Mouse (Mus musculus) liver, embryonic 15.5 days (tissue): Measurements from ENCODE around the gene Rbm15. TPM values are rescaled to one million over a fixed set of nuclear protein-coding genes. Genes with fewer than 3 reads are reported as not detected.

Source experiments
- ATAC-seq: fragments of 200-750 bp; cut with Nextera tagmentation; 2 replicates; pipeline ENCODE4 v1.8.0; 2017; ENCODE audit warnings: moderate number of reproducible peaks, mild to moderate bottlenecking, moderate library complexity; ENCODE audit not compliant: insufficient read depth
- H3K27ac ChIP-seq: fragments of 300-500 bp; sonication (generic); replicated peaks from 2 replicates; pipeline ENCODE4 v1.5.1; 2015; ENCODE audit warnings: mild to moderate bottlenecking, inconsistent platforms
- H3K27me3 ChIP-seq: fragments of 300-500 bp; sonication (generic); 2 replicates; pipeline ENCODE4 v1.6.1; 2015; ENCODE audit warnings: mild to moderate bottlenecking, inconsistent platforms
- H3K36me3 ChIP-seq: fragments of 300-500 bp; sonication (generic); replicated peaks from 2 replicates; pipeline ENCODE4 v1.6.1; 2015; ENCODE audit warnings: moderate library complexity, mild to moderate bottlenecking, inconsistent platforms
- H3K4me1 ChIP-seq: fragments of 300-500 bp; sonication (generic); replicated peaks from 2 replicates; pipeline ENCODE4 v1.6.1; 2015; ENCODE audit warnings: inconsistent platforms
- H3K4me2 ChIP-seq: fragments of 300-500 bp; sonication (generic); 2 replicates; pipeline ENCODE4 v1.6.1; 2015; ENCODE audit warnings: moderate library complexity, mild to moderate bottlenecking, inconsistent platforms
- H3K4me3 ChIP-seq: fragments of 300-500 bp; sonication (generic); replicated peaks from 2 replicates; pipeline ENCODE4 v1.5.1; 2015; ENCODE audit warnings: mild to moderate bottlenecking, inconsistent platforms
- H3K9ac ChIP-seq: fragments of 300-500 bp; sonication (generic); 2 replicates; pipeline ENCODE4 v1.6.1; 2015; ENCODE audit warnings: moderate library complexity, mild to moderate bottlenecking, inconsistent platforms
- H3K9me3 ChIP-seq: fragments of 300-500 bp; sonication (generic); replicated peaks from 2 replicates; pipeline ENCODE4 v1.6.1; 2016; ENCODE audit warnings: inconsistent platforms
- WGBS: fragments of 180-500 bp; shearing (Covaris S2); methylation state at CpG from one replicate; pipeline ENCODE4 v1.1.7; 2015; ENCODE audit warnings: mixed read lengths; ENCODE audit not compliant: insufficient replicate concordance; 5-methylcytosine and 5-hydroxymethylcytosine counted together
- polyA plus RNA-seq: library from polyadenylated mRNA; unstranded; fragments of >200 nt; fragmentation: Nextera tagmentation; extraction: Ambion mirVana; gene quantifications from 2 replicates; pipeline ENCODE4 v1.2.1, GENCODE M21; 2015

Gene Rbm15
- polyA plus RNA-seq, 1 experiment from 2014 or later = 8.3 TPM

DNA sequence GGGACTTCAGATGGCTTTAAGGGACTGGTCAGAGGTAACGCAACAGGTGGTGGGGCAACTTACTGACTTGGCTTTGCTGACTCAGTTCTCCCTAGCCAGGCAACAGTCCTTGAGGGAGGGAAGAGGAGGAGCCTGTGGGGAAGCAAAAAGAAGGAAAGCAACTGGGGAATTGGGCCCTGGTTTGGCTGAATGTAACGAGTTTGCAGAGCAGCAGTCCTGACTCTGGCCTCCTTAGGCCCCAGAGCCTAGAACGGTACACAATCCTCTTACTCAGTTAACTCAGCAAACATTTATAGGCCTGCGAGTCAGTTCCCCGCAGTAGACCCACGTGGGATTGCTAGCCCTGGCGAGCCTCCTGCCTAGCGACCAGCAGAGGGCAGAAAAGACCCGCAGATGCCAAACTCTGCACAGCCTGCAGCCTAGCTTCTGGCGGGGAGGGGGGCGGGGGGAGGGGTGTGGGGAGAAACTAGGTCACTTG lies 23.5 kb upstream of the Rbm15 start:
- Histone ChIP-seq H3K27ac (no peak overlapping the region), H3K36me3 (no peaks in the 10 kb centered on the region), H3K4me3 (peak overlapping the region; percentile 17; the same call in 1 of the 2 replicates), H3K9ac (no peak overlapping the region), H3K9me3 (no peaks in the 10 kb centered on the region), H3K4me2 (peak overlapping the region; percentile 48), H3K4me1 (peaks cover 6% of the 10 kb centered on the region; the same call in 1 of the 2 replicates), H3K27me3 (no peaks in the 10 kb centered on the region; the same call in 1 of the 2 replicates)
- 1% methylated on average over 11 of the region's 11 CpGs for WGBS
- ATAC-seq = peak; percentile 62; the same call in 1 of the 2 replicates

- WGBS = 67% methylated on average over 6 of the region's 6 CpGs
- peaks cover 6% of the 10 kb centered on the region; the same call in 1 of the 2 replicates for H3K4me1 ChIP-seq
- H3K27ac ChIP-seq = no peak overlapping the region
- no peaks in the 10 kb centered on the region for H3K27me3 ChIP-seq
- H3K36me3 ChIP-seq = no peaks in the 10 kb centered on the region
- H3K4me2 ChIP-seq = no peak overlapping the region
- ATAC-seq = no peak
- H3K9me3 ChIP-seq = no peaks in the 10 kb centered on the region
- no peak overlapping the region for H3K9ac ChIP-seq
- no peak overlapping the region for H3K4me3 ChIP-seq
These were observed 22.3 kb upstream of the Rbm15 start for GRCm38 (mm10) chr3:107355618-107356260.

GRCm38 (mm10) chr3:107351706-107352105 lies 18.2 kb upstream of the Rbm15 start:
- Histone ChIP-seq H3K4me3 (no peak overlapping the region), H3K36me3 (no peaks in the 10 kb centered on the region), H3K27ac (no peak overlapping the region), H3K9me3 (no peaks in the 10 kb centered on the region), H3K4me2 (no peak overlapping the region), H3K4me1 (peaks cover 2% of the 10 kb centered on the region; the same call in 1 of the 2 replicates), H3K9ac (no peak overlapping the region), H3K27me3 (no peaks in the 10 kb centered on the region)
- WGBS = 61% methylated on average over 3 of the region's 3 CpGs
- no peak for ATAC-seq

DNA sequence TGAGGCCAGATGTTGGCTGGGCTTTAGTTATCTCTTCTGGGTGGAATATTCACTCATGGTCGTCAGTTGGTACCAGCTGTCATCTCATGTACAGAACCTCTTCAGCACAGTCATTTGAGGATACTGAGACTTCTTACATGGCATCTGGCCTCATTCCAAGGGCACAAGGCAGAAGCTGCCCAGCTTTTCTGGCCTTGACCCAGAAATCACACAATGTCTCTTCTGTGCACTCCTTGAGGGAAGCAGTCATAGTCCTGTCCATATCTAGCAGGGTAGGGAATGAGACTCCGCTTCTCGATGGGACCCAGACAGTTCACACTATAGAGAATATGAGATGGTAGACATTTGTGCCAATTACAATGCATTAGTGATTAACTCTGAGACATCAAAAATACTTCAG lies 15.5 kb upstream of the Rbm15 start:
- 67% methylated on average over 3 of the region's 3 CpGs for WGBS
- Histone ChIP-seq H3K9me3 (no peaks in the 10 kb centered on the region), H3K4me3 (no peak overlapping the region), H3K36me3 (no peaks in the 10 kb centered on the region), H3K27ac (no peak overlapping the region), H3K4me2 (no peak overlapping the region), H3K9ac (no peak overlapping the region), H3K4me1 (peaks cover 7% of the 10 kb centered on the region), H3K27me3 (no peaks in the 10 kb centered on the region)
- ATAC-seq = no peak

- Histone ChIP-seq H3K4me1 (peaks cover 7% of the 10 kb centered on the region), H3K36me3 (no peaks in the 10 kb centered on the region), H3K4me2 (no peak overlapping the region), H3K4me3 (no peak overlapping the region), H3K27me3 (no peaks in the 10 kb centered on the region), H3K9me3 (no peaks in the 10 kb centered on the region), H3K27ac (no peak overlapping the region), H3K9ac (no peak overlapping the region)
- no peak for ATAC-seq
- 29% methylated on average over 3 of the region's 3 CpGs for WGBS
These were observed 11.7 kb upstream of the Rbm15 start for GRCm38 (mm10) chr3:107345033-107345725.

- Histone ChIP-seq H3K4me1 (peaks cover 7% of the 10 kb centered on the region), H3K9me3 (no peaks in the 10 kb centered on the region), H3K9ac (no peak overlapping the region), H3K27ac (no peak overlapping the region), H3K4me2 (no peak overlapping the region), H3K27me3 (no peaks in the 10 kb centered on the region), H3K4me3 (no peak overlapping the region), H3K36me3 (no peaks in the 10 kb centered on the region)
- 38% methylated on average over 3 of the region's 3 CpGs for WGBS
- ATAC-seq = no peak
These were observed 10.5 kb upstream of the Rbm15 start for GRCm38 (mm10) chr3:107343971-107344370.

GRCm38 (mm10) chr3:107334202-107334934 lies 895 bp upstream of the Rbm15 start:
- H3K9ac ChIP-seq = peak overlapping the region; percentile 68
- H3K4me1 ChIP-seq = peaks cover 33% of the 10 kb centered on the region
- H3K27ac ChIP-seq = peak overlapping the region; percentile 99
- H3K27me3 ChIP-seq = no peaks in the 10 kb centered on the region
- H3K9me3 ChIP-seq = no peaks in the 10 kb centered on the region
- WGBS = 9% methylated on average over 12 of the region's 12 CpGs
- H3K4me2 ChIP-seq = peak overlapping the region; percentile 84
- H3K4me3 ChIP-seq = peak overlapping the region; percentile 97
- peaks cover 21% of the 10 kb centered on the region for H3K36me3 ChIP-seq
- no peak for ATAC-seq

GRCm38 (mm10) chr3:107332960-107333380 lies 503 bp downstream of the Rbm15 start:
- Histone ChIP-seq H3K4me1 (peaks cover 33% of the 10 kb centered on the region), H3K9me3 (no peaks in the 10 kb centered on the region), H3K4me3 (peak overlapping the region; percentile 97), H3K27ac (peak overlapping the region; percentile 99), H3K27me3 (no peaks in the 10 kb centered on the region), H3K4me2 (peak overlapping the region; percentile 86), H3K36me3 (peaks cover 26% of the 10 kb centered on the region), H3K9ac (peak overlapping the region; percentile 91)
- peak; percentile 87 for ATAC-seq
- WGBS = under 1% methylated on average over 37 of the region's 37 CpGs

DNA sequence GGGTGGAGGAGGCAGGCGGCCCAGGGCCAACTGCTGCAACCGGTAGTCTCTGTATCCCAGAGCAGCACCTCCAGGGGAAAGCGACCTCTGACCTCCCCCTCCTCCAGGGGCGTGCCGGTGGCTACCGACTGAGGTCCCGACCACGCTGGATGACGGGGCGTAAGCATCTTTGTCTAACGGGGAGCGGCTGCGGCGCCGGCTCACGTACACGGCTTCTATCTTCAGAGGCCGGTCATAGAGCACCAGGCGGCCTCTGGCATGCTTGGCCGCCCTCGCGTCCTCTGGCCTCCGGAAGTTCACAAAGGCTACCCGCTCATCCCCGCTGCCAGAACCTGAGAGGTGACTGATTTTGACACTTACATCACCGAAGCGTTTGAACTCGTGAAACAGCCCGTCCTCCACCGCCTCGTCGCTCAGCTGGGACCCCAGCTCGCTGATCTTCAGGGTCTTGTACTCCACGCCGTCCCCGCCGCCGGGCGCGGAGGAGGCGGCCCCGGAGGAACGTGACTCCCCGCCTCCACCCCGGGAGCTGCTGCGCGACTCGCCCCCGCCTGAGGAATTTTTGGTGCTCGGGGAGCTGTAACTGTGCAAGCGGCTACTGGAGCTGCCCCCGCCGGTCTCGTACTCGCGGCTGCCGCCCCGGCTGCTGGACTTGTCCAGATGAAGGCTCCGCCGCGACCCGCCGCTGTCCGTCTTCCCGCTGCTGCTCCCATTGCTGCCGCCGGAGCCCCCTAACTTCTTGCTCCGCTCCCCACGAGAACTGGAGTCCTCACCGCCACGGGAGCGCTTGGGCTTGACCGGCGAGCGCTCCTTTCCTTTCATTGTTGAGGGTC lies 1.1 kb downstream of the Rbm15 start:
- Histone ChIP-seq H3K36me3 (peaks cover 30% of the 10 kb centered on the region), H3K4me3 (peak overlapping the region; percentile 97), H3K9ac (peak overlapping the region; percentile 91), H3K27me3 (no peaks in the 10 kb centered on the region), H3K9me3 (no peaks in the 10 kb centered on the region), H3K4me1 (peaks cover 33% of the 10 kb centered on the region), H3K27ac (peak overlapping the region; percentile 91), H3K4me2 (peak overlapping the region; percentile 86)
- under 1% methylated on average over 75 of the region's 75 CpGs for WGBS
- no peak for ATAC-seq

GRCm38 (mm10) chr3:107331746-107332126 lies 1.7 kb downstream of the Rbm15 start:
- H3K27ac ChIP-seq = peak overlapping the region; percentile 91
- ATAC-seq = no peak
- peaks cover 32% of the 10 kb centered on the region for H3K36me3 ChIP-seq
- peak overlapping the region; percentile 97 for H3K4me3 ChIP-seq
- H3K9ac ChIP-seq = peak overlapping the region; percentile 91
- no peaks in the 10 kb centered on the region for H3K27me3 ChIP-seq
- 11% methylated on average over 17 of the region's 17 CpGs for WGBS
- H3K4me1 ChIP-seq = peaks cover 33% of the 10 kb centered on the region
- peak overlapping the region; percentile 86 for H3K4me2 ChIP-seq
- no peaks in the 10 kb centered on the region for H3K9me3 ChIP-seq
